In genomic region chr15:12622093-12622643, GRCm38 (mm10) we compare ENCODE assay signal across 15 mouse cellular contexts.
A peak's percentile ranks its signal among the peaks of the same experiment; 100 is the strongest.
DNase-seq lines count a peak whose midpoint lies in the region; ATAC-seq and TF ChIP-seq lines count a peak whose summit lies in the region.
"Had no signal": no experiment of that assay in that cellular context is flagged by ENCODE, and none has a peak within 500 bp of the region (broad histone marks: within the 10 kb centered on the region; RNA-seq: fewer than 3 reads in every experiment).

No protein-coding gene starts in this region.

- TF ChIP-seq CTCF in kidney, postnatal 0 days (IDR thresholded peaks at IDR 0.05; ENCODE audit: low read depth) = no peak
- TF ChIP-seq CTCF in kidney, adult 2 months (conservative IDR thresholded peaks at IDR 0.05; ENCODE audit: insufficient read depth, insufficient read length, low read depth, low read length) = no peak

- no peak for TF ChIP-seq POLR2A in kidney, adult 2 months (IDR thresholded peaks at IDR 0.05; ENCODE audit: low read depth, low read length)

- H3K4me3 ChIP-seq in kidney, postnatal 0 days (replicated peaks; ENCODE audit: low read depth, low read length) = no peak overlapping the region
- H3K4me3 ChIP-seq in kidney, adult 2 months (ENCODE audit: insufficient read depth, low read depth, low read length) = no peak overlapping the region
- H3K4me3 ChIP-seq in limb, embryonic 13.5 days = no peak overlapping the region
- no peak overlapping the region for H3K4me3 ChIP-seq in neural tube, embryonic 13.5 days
- H3K4me3 ChIP-seq: forebrain, embryonic 13.5 days; intestine, embryonic 15.5 days had no signal

- no peaks in the 10 kb centered on the region for H3K9me3 ChIP-seq in kidney, postnatal 0 days (replicated peaks; ENCODE audit: low read length)
- H3K9me3 ChIP-seq in limb, embryonic 13.5 days = peaks cover 4% of the 10 kb centered on the region; the same call in 1 of the 2 replicates
- no peaks in the 10 kb centered on the region for H3K9me3 ChIP-seq in neural tube, embryonic 13.5 days
- H3K9me3 ChIP-seq: forebrain, embryonic 13.5 days; intestine, embryonic 15.5 days had no signal

- no peak overlapping the region for H3K27ac ChIP-seq in kidney, postnatal 0 days
- H3K27ac ChIP-seq in kidney, adult 2 months (ENCODE audit: insufficient read depth, low read depth, low read length) = no peak overlapping the region
- H3K27ac ChIP-seq in limb, embryonic 13.5 days = no peak overlapping the region
- peak overlapping the region; percentile 68 for H3K27ac ChIP-seq in neural tube, embryonic 13.5 days (replicated peaks)
- H3K27ac ChIP-seq: forebrain, embryonic 13.5 days; intestine, embryonic 15.5 days had no signal

- H3K36me3 ChIP-seq in kidney, postnatal 0 days (ENCODE audit: insufficient read depth, low read length) = no peaks in the 10 kb centered on the region
- no peaks in the 10 kb centered on the region for H3K36me3 ChIP-seq in kidney, adult 2 months (ENCODE audit: control insufficient read depth, insufficient read depth, low read length)
- H3K36me3 ChIP-seq in limb, embryonic 13.5 days = no peaks in the 10 kb centered on the region
- no peaks in the 10 kb centered on the region for H3K36me3 ChIP-seq in neural tube, embryonic 13.5 days
- H3K36me3 ChIP-seq: intestine, embryonic 15.5 days had no signal

- no peak overlapping the region for H3K9ac ChIP-seq in kidney, postnatal 0 days (ENCODE audit: low read depth, low read length)
- H3K9ac ChIP-seq in limb, embryonic 13.5 days = no peak overlapping the region
- H3K9ac ChIP-seq in neural tube, embryonic 13.5 days = no peak overlapping the region
- H3K9ac ChIP-seq: forebrain, embryonic 13.5 days; intestine, embryonic 15.5 days had no signal

- peak; percentile 94 for DNase-seq in heart, adult 11 months
- no peak for DNase-seq in heart, postnatal 4 days
- DNase-seq in kidney, postnatal 0 days (ENCODE audit: low spot score) = peak; percentile 81
- no peak for DNase-seq in kidney, adult 2 months
- no peak for DNase-seq in spleen, postnatal 10 days (ENCODE audit: low spot score in 2 of 2)
- no peak for DNase-seq in thymus, postnatal 4 days
- DNase-seq: adrenal gland, postnatal 36 days; cerebellum, adult 18-20 months; layer of hippocampus, postnatal 36 days; right cerebral cortex, postnatal 4 days had no signal

- H3K4me1 ChIP-seq in kidney, postnatal 0 days (replicated peaks; ENCODE audit: insufficient read depth, low read length) = peaks cover 2% of the 10 kb centered on the region; the same call in 1 of the 2 replicates
- H3K4me1 ChIP-seq in kidney, adult 2 months (ENCODE audit: control insufficient read depth, insufficient read depth, low read length) = no peaks in the 10 kb centered on the region
- peaks cover 32% of the 10 kb centered on the region for H3K4me1 ChIP-seq in limb, embryonic 13.5 days
- peaks cover 27% of the 10 kb centered on the region for H3K4me1 ChIP-seq in neural tube, embryonic 13.5 days (replicated peaks)
- H3K4me1 ChIP-seq: forebrain, embryonic 13.5 days; intestine, embryonic 15.5 days had no signal

- ATAC-seq in kidney, postnatal 0 days (replicated peaks; ENCODE audit: low FRiP score, low read depth) = no peak
- no peak for ATAC-seq in limb, embryonic 13.5 days (ENCODE audit: low FRiP score, low read depth)
- ATAC-seq in neural tube, embryonic 13.5 days (ENCODE audit: low read depth) = peak; percentile 80
- ATAC-seq: forebrain, embryonic 13.5 days; intestine, embryonic 15.5 days had no signal

- peak overlapping the region; percentile 25; the same call in 1 of the 2 replicates for H3K4me2 ChIP-seq in kidney, postnatal 0 days (ENCODE audit: low read length)
- H3K4me2 ChIP-seq in limb, embryonic 13.5 days (replicated peaks) = peak overlapping the region; percentile 25
- H3K4me2 ChIP-seq in neural tube, embryonic 13.5 days = no peak overlapping the region
- H3K4me2 ChIP-seq: forebrain, embryonic 13.5 days; intestine, embryonic 15.5 days; liver, embryonic 11.5 days had no signal

- no peaks in the 10 kb centered on the region for H3K27me3 ChIP-seq in kidney, postnatal 0 days (ENCODE audit: insufficient read depth, low read length)
- H3K27me3 ChIP-seq in kidney, adult 2 months (replicated peaks; ENCODE audit: control insufficient read depth, insufficient read depth, low read length) = no peaks in the 10 kb centered on the region
- no peaks in the 10 kb centered on the region for H3K27me3 ChIP-seq in limb, embryonic 13.5 days
- no peaks in the 10 kb centered on the region for H3K27me3 ChIP-seq in neural tube, embryonic 13.5 days
- H3K27me3 ChIP-seq: forebrain, embryonic 13.5 days; intestine, embryonic 15.5 days had no signal

- 50% methylated on average over 7 of the region's 7 CpGs for WGBS in kidney, postnatal 0 days
- 64% methylated on average over 7 of the region's 7 CpGs for WGBS in kidney, adult 2 months
- 36% methylated on average over 7 of the region's 7 CpGs for WGBS in limb, embryonic 13.5 days
- 55% methylated on average over 7 of the region's 7 CpGs for WGBS in neural tube, embryonic 13.5 days

Comparison
In these comparisons a context has a peak if more than half of its experiments do, and no peak if none do; other contexts are left out.
1. DNase-seq: peak in heart, adult 11 months (single experiment) and kidney, postnatal 0 days (single experiment); none in heart, postnatal 4 days (single experiment), kidney, adult 2 months (single experiment), spleen, postnatal 10 days (0 of 2) and thymus, postnatal 4 days (single experiment).